Mouse (Mus musculus): ENCODE measurements around the gene Egfem1.
A peak's percentile ranks its signal among the peaks of the same experiment; 100 is the strongest.

Gene Egfem1

GRCm38 (mm10) chr3:29432109-29433091, 350.6 kb downstream of the Egfem1 start:
- Histone ChIP-seq H3K4me3 (replicated peaks; ENCODE audit: low read length) (no peak overlapping the region), H3K36me3 (ENCODE audit: insufficient read depth, low read length) (no peaks in the 10 kb centered on the region), H3K9me3 (ENCODE audit: low read length) (peaks cover 6% of the 10 kb centered on the region), H3K27me3 (ENCODE audit: insufficient read depth, low read length) (no peaks in the 10 kb centered on the region), H3K4me1 (replicated peaks; ENCODE audit: low read depth, low read length) (0 out of 2 replicates have a peak, but pooled peaks cover 4% of the 10 kb centered on the region)
- TF ChIP-seq POU5F1 (IDR thresholded peaks at IDR 0.05; ENCODE audit: borderline replicate concordance, low read length) (no peak), NANOG (IDR thresholded peaks at IDR 0.05; ENCODE audit: borderline replicate concordance, low read length) (peak; percentile 58; the same call in 1 of the 2 replicates)

GRCm38 (mm10) chr3:29443024-29443423, 361.2 kb downstream of the Egfem1 start:
- Histone ChIP-seq H3K27me3 (ENCODE audit: insufficient read depth, low read length) (no peaks in the 10 kb centered on the region), H3K4me3 (replicated peaks; ENCODE audit: low read length) (no peak overlapping the region), H3K4me1 (replicated peaks; ENCODE audit: low read depth, low read length) (no peaks in the 10 kb centered on the region), H3K36me3 (ENCODE audit: insufficient read depth, low read length) (no peaks in the 10 kb centered on the region), H3K9me3 (ENCODE audit: low read length) (peaks cover 7% of the 10 kb centered on the region; the same call in 1 of the 2 replicates)
- TF ChIP-seq NANOG (IDR thresholded peaks at IDR 0.05; ENCODE audit: borderline replicate concordance, low read length) (no peak), CTCF (conservative IDR thresholded peaks at IDR 0.05; ENCODE audit: low read length) (no peak), POU5F1 (IDR thresholded peaks at IDR 0.05; ENCODE audit: borderline replicate concordance, low read length) (no peak)

- H3K27me3 ChIP-seq (ENCODE audit: insufficient read depth, low read length): no peaks in the 10 kb centered on the region
- H3K36me3 ChIP-seq (ENCODE audit: insufficient read depth, low read length): no peaks in the 10 kb centered on the region
- TF ChIP-seq POU5F1 (IDR thresholded peaks at IDR 0.05; ENCODE audit: borderline replicate concordance, low read length) (no peak), NANOG (IDR thresholded peaks at IDR 0.05; ENCODE audit: borderline replicate concordance, low read length) (no peak), CTCF (conservative IDR thresholded peaks at IDR 0.05; ENCODE audit: low read length) (no peak)
- no peak overlapping the region for H3K4me3 ChIP-seq (replicated peaks; ENCODE audit: low read length)
- no peaks in the 10 kb centered on the region for H3K9me3 ChIP-seq (ENCODE audit: low read length)
- no peaks in the 10 kb centered on the region for H3K4me1 ChIP-seq (replicated peaks; ENCODE audit: low read depth, low read length)
These were observed 362.8 kb downstream of the Egfem1 start for GRCm38 (mm10) chr3:29444661-29445060.

GRCm38 (mm10) chr3:29446081-29446480, 364.3 kb downstream of the Egfem1 start:
- H3K27me3 ChIP-seq (ENCODE audit: insufficient read depth, low read length): no peaks in the 10 kb centered on the region
- H3K4me1 ChIP-seq (replicated peaks; ENCODE audit: low read depth, low read length): no peaks in the 10 kb centered on the region
- H3K36me3 ChIP-seq (ENCODE audit: insufficient read depth, low read length): no peaks in the 10 kb centered on the region
- no peak overlapping the region for H3K4me3 ChIP-seq (replicated peaks; ENCODE audit: low read length)
- no peak for TF ChIP-seq POU5F1 (IDR thresholded peaks at IDR 0.05; ENCODE audit: borderline replicate concordance, low read length)
- TF ChIP-seq NANOG (IDR thresholded peaks at IDR 0.05; ENCODE audit: borderline replicate concordance, low read length): no peak
- no peak for TF ChIP-seq CTCF (conservative IDR thresholded peaks at IDR 0.05; ENCODE audit: low read length)
- no peaks in the 10 kb centered on the region for H3K9me3 ChIP-seq (ENCODE audit: low read length)

GRCm38 (mm10) chr3:29448829-29449406, 367.1 kb downstream of the Egfem1 start:
- H3K27me3 ChIP-seq (ENCODE audit: insufficient read depth, low read length): no peaks in the 10 kb centered on the region
- H3K36me3 ChIP-seq (ENCODE audit: insufficient read depth, low read length): no peaks in the 10 kb centered on the region
- no peaks in the 10 kb centered on the region for H3K4me1 ChIP-seq (replicated peaks; ENCODE audit: low read depth, low read length)
- no peaks in the 10 kb centered on the region for H3K9me3 ChIP-seq (ENCODE audit: low read length)
- TF ChIP-seq POU5F1 (IDR thresholded peaks at IDR 0.05; ENCODE audit: borderline replicate concordance, low read length) (no peak), CTCF (conservative IDR thresholded peaks at IDR 0.05; ENCODE audit: low read length) (no peak), NANOG (IDR thresholded peaks at IDR 0.05; ENCODE audit: borderline replicate concordance, low read length) (no peak)
- H3K4me3 ChIP-seq (replicated peaks; ENCODE audit: low read length): no peak overlapping the region

- Histone ChIP-seq H3K9me3 (ENCODE audit: low read length) (no peaks in the 10 kb centered on the region), H3K4me3 (replicated peaks; ENCODE audit: low read length) (no peak overlapping the region), H3K4me1 (replicated peaks; ENCODE audit: low read depth, low read length) (peaks cover 5% of the 10 kb centered on the region; the same call in 1 of the 2 replicates), H3K36me3 (ENCODE audit: insufficient read depth, low read length) (no peaks in the 10 kb centered on the region), H3K27me3 (ENCODE audit: insufficient read depth, low read length) (no peaks in the 10 kb centered on the region)
- TF ChIP-seq NANOG (IDR thresholded peaks at IDR 0.05; ENCODE audit: borderline replicate concordance, low read length): no peak
- TF ChIP-seq POU5F1 (IDR thresholded peaks at IDR 0.05; ENCODE audit: borderline replicate concordance, low read length): no peak
- TF ChIP-seq CTCF (conservative IDR thresholded peaks at IDR 0.05; ENCODE audit: low read length): no peak
These were observed 416.4 kb downstream of the Egfem1 start for GRCm38 (mm10) chr3:29498211-29498610.

- TF ChIP-seq NANOG (IDR thresholded peaks at IDR 0.05; ENCODE audit: borderline replicate concordance, low read length): no peak
- TF ChIP-seq CTCF (conservative IDR thresholded peaks at IDR 0.05; ENCODE audit: low read length): no peak
- no peak for TF ChIP-seq POU5F1 (IDR thresholded peaks at IDR 0.05; ENCODE audit: borderline replicate concordance, low read length)
- no peaks in the 10 kb centered on the region for H3K9me3 ChIP-seq (ENCODE audit: low read length)
- no peaks in the 10 kb centered on the region for H3K36me3 ChIP-seq (ENCODE audit: insufficient read depth, low read length)
These were observed 417.4 kb downstream of the Egfem1 start for GRCm38 (mm10) chr3:29499188-29499587.

GRCm38 (mm10) chr3:29525298-29525962, 443.6 kb downstream of the Egfem1 start:
- Histone ChIP-seq H3K4me1 (replicated peaks; ENCODE audit: low read depth, low read length) (no peaks in the 10 kb centered on the region), H3K4me3 (replicated peaks; ENCODE audit: low read length) (no peak overlapping the region), H3K9me3 (ENCODE audit: low read length) (no peaks in the 10 kb centered on the region), H3K36me3 (ENCODE audit: insufficient read depth, low read length) (no peaks in the 10 kb centered on the region), H3K27me3 (ENCODE audit: insufficient read depth, low read length) (no peaks in the 10 kb centered on the region)
- TF ChIP-seq POU5F1 (IDR thresholded peaks at IDR 0.05; ENCODE audit: borderline replicate concordance, low read length): no peak
- no peak for TF ChIP-seq NANOG (IDR thresholded peaks at IDR 0.05; ENCODE audit: borderline replicate concordance, low read length)
- no peak for TF ChIP-seq CTCF (conservative IDR thresholded peaks at IDR 0.05; ENCODE audit: low read length)

More at GRCm38 (mm10) chr3:29499188-29499587, 417.4 kb downstream of the Egfem1 start:
- peaks cover 5% of the 10 kb centered on the region; the same call in 1 of the 2 replicates for H3K4me1 ChIP-seq (replicated peaks; ENCODE audit: low read depth, low read length)
- no peaks in the 10 kb centered on the region for H3K27me3 ChIP-seq (ENCODE audit: insufficient read depth, low read length)
- no peak overlapping the region for H3K4me3 ChIP-seq (replicated peaks; ENCODE audit: low read length)

All from E14TG2a.4 (cell line).